Mouse (Mus musculus): Measurements from ENCODE around the gene Sema3c. TPM values are rescaled to one million over a fixed set of nuclear protein-coding genes. Genes with fewer than 3 reads are reported as not detected.

Gene Sema3c
- polyA plus RNA-seq, 1 experiment: 25.5 TPM

- no peak for DNase-seq (ENCODE audit: extremely low spot score in 1 of 2, low spot score in 1 of 2)
Measured at GRCm38 (mm10) chr5:17770328-17770727, 196.2 kb downstream of the Sema3c start.

- peak in 1 of 2 experiments; percentile 40 for DNase-seq (ENCODE audit: extremely low spot score in 1 of 2, low spot score in 1 of 2)
Measured at GRCm38 (mm10) chr5:17776571-17776970, 202.5 kb downstream of the Sema3c start.

Other genes with a start within 250 kb of the Sema3c start
- gene Speer4f2, start 201.1 kb upstream of the Sema3c start, polyA plus RNA-seq (2012; rRNA removed): not detected in 2 replicates
- gene Speer4f1, start 98.2 kb upstream of the Sema3c start, polyA plus RNA-seq (2012; rRNA removed): not detected in 2 replicates